Mouse (Mus musculus) liver, embryonic 13.5 days (tissue): ENCODE measurements around the gene Nmral1. TPM values are rescaled to one million over a fixed set of nuclear protein-coding genes. Genes with fewer than 3 reads are reported as not detected.

Experiments used
- ATAC-seq: fragments of 200-750 bp; cut with Nextera tagmentation; 2 replicates; pipeline ENCODE4 v1.8.0; 2017; ENCODE audit warnings: low read depth, mild to moderate bottlenecking, moderate number of reproducible peaks, moderate library complexity
- DNase-seq: peaks from one replicate; pipeline ENCODE4 v3.0.0; 2022
- H3K27ac ChIP-seq: fragments of 300-500 bp; sonication (generic); 2 replicates; pipeline ENCODE4 v1.5.1; 2015; ENCODE audit warnings: moderate library complexity, mild to moderate bottlenecking, inconsistent platforms
- H3K27me3 ChIP-seq: fragments of 300-500 bp; sonication (generic); 2 replicates; pipeline ENCODE4 v1.6.1; 2015; ENCODE audit warnings: mild to moderate bottlenecking, inconsistent platforms
- H3K36me3 ChIP-seq: fragments of 300-500 bp; sonication (generic); 2 replicates; pipeline ENCODE4 v1.6.1; 2015; ENCODE audit warnings: mild to moderate bottlenecking, inconsistent platforms
- H3K4me1 ChIP-seq: fragments of 300-500 bp; sonication (generic); replicated peaks from 2 replicates; pipeline ENCODE4 v1.6.1; 2015; ENCODE audit warnings: inconsistent platforms
- H3K4me2 ChIP-seq: fragments of 300-500 bp; sonication (generic); 2 replicates; pipeline ENCODE4 v1.6.1; 2015; ENCODE audit warnings: inconsistent platforms, mild to moderate bottlenecking, moderate library complexity
- H3K4me3 ChIP-seq: fragments of 300-500 bp; sonication (generic); replicated peaks from 2 replicates; pipeline ENCODE4 v1.5.1; 2015; ENCODE audit warnings: mild to moderate bottlenecking, inconsistent platforms
- H3K9ac ChIP-seq: fragments of 300-500 bp; sonication (generic); 2 replicates; pipeline ENCODE4 v1.6.1; 2015; ENCODE audit warnings: mild to moderate bottlenecking, inconsistent platforms
- H3K9me3 ChIP-seq: fragments of 300-500 bp; sonication (generic); replicated peaks from 2 replicates; pipeline ENCODE4 v1.6.1; 2016; ENCODE audit warnings: inconsistent platforms
- WGBS: fragments of 180-500 bp; shearing (Covaris S2); methylation state at CpG from one replicate; pipeline ENCODE4 v1.1.7; 2015; ENCODE audit not compliant: insufficient replicate concordance; 5-methylcytosine and 5-hydroxymethylcytosine counted together
- polyA plus RNA-seq: library from polyadenylated mRNA; unstranded; fragments of >200 nt; fragmentation: Nextera tagmentation; extraction: Ambion mirVana; gene quantifications from 2 replicates; pipeline ENCODE4 v1.2.1, GENCODE M21; 2015

Gene Nmral1
- polyA plus RNA-seq, 1 experiment from 2014 or later, result 48.0 TPM

DNA sequence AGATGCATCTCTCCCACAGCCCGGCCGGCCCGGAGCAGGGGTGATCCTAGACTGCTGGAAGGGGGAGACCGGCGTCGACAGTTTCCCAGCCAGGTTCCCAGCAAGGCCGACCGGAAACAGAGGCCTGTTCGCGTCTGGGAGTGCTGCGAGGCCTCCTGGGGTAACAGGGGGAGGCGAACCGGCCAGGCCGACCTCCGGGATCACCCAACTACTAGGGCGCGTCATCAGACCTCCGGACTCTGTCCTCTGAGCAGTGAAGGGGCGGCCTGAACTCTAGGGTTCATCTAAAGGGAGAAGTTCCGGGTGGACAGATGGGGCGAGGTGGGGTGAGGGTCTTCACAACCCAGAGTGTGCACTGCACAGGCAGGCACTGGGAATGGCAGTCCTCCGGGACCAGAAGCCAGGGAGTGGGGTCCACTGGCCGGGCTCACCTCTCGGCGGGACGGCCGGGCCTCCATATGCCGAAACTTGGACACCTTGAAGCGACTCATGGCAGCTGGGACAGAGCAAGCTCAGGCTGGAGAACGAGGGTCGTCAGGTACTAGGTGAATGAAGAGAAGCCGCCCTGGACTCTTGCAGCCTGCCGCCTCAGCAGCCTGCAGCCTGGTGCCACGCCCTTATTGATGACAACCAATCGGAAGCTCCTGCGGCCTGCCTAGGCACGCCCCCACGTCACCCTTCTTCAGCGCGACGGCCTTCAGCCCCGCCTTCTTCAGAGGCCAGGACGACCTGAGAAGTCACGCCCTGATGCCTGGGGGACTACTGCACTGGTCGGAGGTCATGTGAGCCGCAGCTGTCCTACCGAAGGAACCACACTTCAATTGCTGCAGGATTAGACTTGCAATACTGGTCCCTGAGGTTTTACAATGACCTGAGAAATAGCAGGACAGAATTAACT lies 39.8 kb downstream of the Nmral1 start, which contains the start of gene Coro7:
TSS of gene Coro7 (minus strand) at position 657 of the 898 bp plus-strand sequence.
- H3K4me3 ChIP-seq, result peak within 1 kb of the TSS; percentile 75
- H3K27me3 ChIP-seq, result no peaks in the 10 kb centered on the region
- DNase-seq (peak; percentile 96), ATAC-seq (peak; percentile 86)
- peak within 1 kb of the TSS; percentile 63 for H3K27ac ChIP-seq
- peak within 1 kb of the TSS; percentile 81 for H3K9ac ChIP-seq
- peak within 1 kb of the TSS; percentile 97 for H3K4me2 ChIP-seq
- peaks cover 60% of the 10 kb centered on the region for H3K4me1 ChIP-seq
- H3K36me3 ChIP-seq, result peaks cover 19% of the 10 kb centered on the region
- under 1% methylated on average over 47 of the region's 47 CpGs for WGBS
- no peaks in the 10 kb centered on the region for H3K9me3 ChIP-seq

DNA sequence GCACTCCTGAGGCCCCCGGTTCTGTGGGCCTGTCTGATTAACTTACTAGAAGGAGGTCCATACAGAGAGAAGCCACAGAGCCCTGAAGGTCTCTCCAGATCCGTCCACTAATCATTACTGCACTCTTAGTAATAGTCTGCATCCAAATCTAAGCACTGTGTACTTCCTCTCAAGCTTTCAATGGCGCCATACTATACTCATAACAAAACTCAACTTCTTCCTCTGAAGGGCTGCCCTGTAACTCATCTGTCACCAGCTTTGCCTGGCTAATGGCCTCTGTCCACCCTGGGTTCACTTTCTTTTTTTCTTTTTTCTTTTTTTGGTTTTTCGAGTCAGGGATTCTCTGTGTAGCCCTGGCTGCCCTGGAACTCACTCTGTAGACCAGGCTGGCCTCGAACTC lies 41.1 kb downstream of the Nmral1 start:
- peak overlapping the region; percentile 27; the same call in 1 of the 2 replicates for H3K9ac ChIP-seq
- no peak overlapping the region; the same call in 1 of the 2 replicates for H3K4me3 ChIP-seq
- H3K27ac ChIP-seq, result peak overlapping the region; percentile 63; the same call in 1 of the 2 replicates
- no peaks in the 10 kb centered on the region for H3K9me3 ChIP-seq
- H3K4me2 ChIP-seq, result peak overlapping the region; percentile 97
- ATAC-seq (no peak), DNase-seq (no peak)
- H3K27me3 ChIP-seq, result no peaks in the 10 kb centered on the region
- WGBS, result 58% methylated on average over 5 of the region's 5 CpGs
- H3K36me3 ChIP-seq, result peaks cover 26% of the 10 kb centered on the region
- peaks cover 68% of the 10 kb centered on the region for H3K4me1 ChIP-seq

DNA sequence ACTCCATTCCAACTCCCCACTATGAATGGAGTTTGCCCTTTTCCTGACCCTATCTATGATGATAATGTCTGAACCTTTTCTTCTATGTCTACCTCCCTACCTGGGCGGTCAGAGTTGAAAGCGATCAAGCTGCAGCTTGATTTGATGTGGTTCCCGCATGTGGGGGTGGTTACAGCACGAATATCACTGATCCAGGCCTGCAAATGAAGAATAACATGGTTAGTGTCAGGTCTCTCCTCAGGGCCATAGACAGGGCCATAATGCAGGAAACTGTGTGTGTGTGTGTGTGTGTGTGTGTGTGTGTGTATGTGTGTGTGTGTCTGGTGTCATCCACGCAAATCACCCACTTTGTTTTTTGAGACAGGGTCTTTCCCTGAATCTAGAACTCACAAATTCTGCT lies 42.3 kb downstream of the Nmral1 start:
- H3K27me3 ChIP-seq, result no peaks in the 10 kb centered on the region
- H3K4me1 ChIP-seq, result peaks cover 57% of the 10 kb centered on the region
- peaks cover 32% of the 10 kb centered on the region for H3K36me3 ChIP-seq
- H3K27ac ChIP-seq, result no peak overlapping the region
- H3K4me2 ChIP-seq, result no peak overlapping the region
- no peaks in the 10 kb centered on the region for H3K9me3 ChIP-seq
- DNase-seq (no peak), ATAC-seq (no peak)
- no peak overlapping the region for H3K9ac ChIP-seq
- no peak overlapping the region for H3K4me3 ChIP-seq
- 85% methylated on average over 5 of the region's 5 CpGs for WGBS

DNA sequence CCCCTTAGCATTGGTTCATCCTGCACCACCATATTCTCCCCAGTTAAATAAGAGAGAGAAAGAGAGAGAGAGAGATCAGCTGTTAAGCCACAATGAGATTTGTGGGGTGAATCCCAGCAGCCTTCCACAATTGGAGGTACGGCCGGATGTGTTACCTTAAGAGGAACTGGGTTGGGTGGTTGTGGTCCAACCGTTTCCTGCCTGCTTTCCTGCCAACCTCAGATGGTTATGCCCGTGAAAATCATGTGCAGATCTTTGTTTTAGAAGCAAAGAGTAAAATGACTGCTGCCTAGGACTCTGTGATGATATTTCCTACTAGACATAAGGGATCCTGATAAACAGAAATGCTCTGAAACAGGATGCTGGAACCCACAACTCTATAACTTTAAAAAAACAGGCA lies 45.1 kb downstream of the Nmral1 start:
- ATAC-seq, result no peak
- peaks cover 41% of the 10 kb centered on the region for H3K4me1 ChIP-seq
- H3K9ac ChIP-seq, result no peak overlapping the region
- H3K9me3 ChIP-seq, result no peaks in the 10 kb centered on the region
- H3K4me2 ChIP-seq, result no peak overlapping the region
- H3K4me3 ChIP-seq, result no peak overlapping the region
- no peak overlapping the region for H3K27ac ChIP-seq
- no peaks in the 10 kb centered on the region for H3K27me3 ChIP-seq
- 27% methylated on average over 4 of the region's 4 CpGs for WGBS
- no peak for DNase-seq
- peaks cover 32% of the 10 kb centered on the region for H3K36me3 ChIP-seq

DNA sequence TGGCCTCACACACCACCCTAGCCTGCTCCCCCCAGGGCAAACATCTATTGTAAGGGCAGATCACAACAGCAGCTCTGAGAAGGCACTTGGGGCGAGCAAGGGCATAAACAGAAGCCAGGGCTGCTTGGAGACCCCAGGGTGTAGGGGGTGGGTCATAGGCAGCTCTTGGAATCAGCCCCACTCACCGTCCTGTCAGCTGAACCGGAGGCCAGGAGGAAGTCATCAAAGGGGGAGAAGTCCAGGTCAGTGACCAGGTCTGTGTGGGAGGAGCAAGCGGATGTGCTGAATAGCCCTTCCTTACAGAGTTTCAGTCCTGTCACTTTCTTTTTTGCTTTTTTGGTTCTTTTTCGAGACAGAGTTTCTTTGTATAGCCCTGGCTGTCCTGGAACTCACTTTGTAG lies 48.8 kb downstream of the Nmral1 start:
- 63% methylated on average over 5 of the region's 5 CpGs for WGBS
- no peaks in the 10 kb centered on the region for H3K9me3 ChIP-seq
- H3K9ac ChIP-seq, result no peak overlapping the region
- no peak for DNase-seq
- no peak overlapping the region for H3K4me2 ChIP-seq
- H3K36me3 ChIP-seq, result peaks cover 38% of the 10 kb centered on the region
- H3K27ac ChIP-seq, result no peak overlapping the region
- ATAC-seq, result 0 out of 2 replicates have a peak, but pooled peaks have one; percentile 8
- peaks cover 21% of the 10 kb centered on the region for H3K4me1 ChIP-seq
- no peak overlapping the region for H3K4me3 ChIP-seq
- H3K27me3 ChIP-seq, result no peaks in the 10 kb centered on the region

DNA sequence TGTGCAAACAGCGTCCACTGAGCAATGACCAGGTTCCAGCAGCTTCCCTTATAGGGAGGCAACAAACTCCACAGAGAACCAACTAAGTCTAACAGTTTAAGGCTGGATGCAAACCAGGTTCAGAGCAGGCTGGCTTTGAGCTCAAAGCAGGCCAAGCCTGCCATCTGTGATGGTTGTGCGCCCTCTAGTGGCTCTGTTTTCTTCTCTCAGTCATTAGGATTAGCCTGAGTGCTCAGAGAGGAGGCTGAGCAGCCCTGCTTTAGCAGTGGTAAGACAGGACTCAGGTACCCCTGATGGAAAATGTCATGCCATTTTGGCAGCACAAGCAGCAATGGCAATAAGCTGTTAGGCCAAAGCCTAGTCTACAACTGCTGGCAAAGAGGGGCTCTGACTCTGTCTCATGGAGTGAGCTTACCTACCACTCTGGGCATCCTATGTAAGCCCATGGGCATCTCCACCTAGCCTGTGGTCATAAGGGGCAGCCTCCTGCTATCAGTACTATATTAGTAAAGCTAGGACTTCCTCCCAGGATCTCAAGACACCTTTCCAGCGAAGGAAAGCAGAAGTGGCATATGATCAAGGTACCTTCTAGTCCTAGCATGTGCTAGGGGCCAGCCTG lies 51.9 kb downstream of the Nmral1 start:
- WGBS, result 18% methylated on average over 3 of the region's 3 CpGs
- peak; percentile 68 for DNase-seq
- no peaks in the 10 kb centered on the region for H3K9me3 ChIP-seq

DNA sequence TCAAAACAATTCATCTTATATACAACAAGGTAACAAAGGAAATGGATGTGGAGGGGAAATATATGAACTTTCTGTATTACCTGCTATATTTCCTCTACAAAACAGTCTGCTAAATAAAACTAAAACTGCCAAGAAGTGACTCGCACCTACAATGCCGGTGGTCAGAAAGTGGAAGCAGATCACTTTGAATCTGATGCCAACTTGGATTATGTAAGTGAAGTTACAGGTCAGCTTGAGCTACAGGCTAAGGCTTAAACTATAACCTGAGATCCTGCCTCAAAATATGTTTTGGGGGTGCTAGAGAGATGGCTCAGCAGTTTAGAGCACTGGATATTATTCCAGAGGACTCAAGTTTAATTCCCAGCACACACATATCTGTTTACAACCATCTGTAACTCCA lies 53.4 kb downstream of the Nmral1 start:
- 87% methylated on average over 2 of the region's 2 CpGs for WGBS
- no peak overlapping the region for H3K9ac ChIP-seq
- H3K27me3 ChIP-seq, result no peaks in the 10 kb centered on the region
- ATAC-seq, result no peak
- no peaks in the 10 kb centered on the region; the same call in 1 of the 2 replicates for H3K4me1 ChIP-seq
- H3K4me2 ChIP-seq, result no peak overlapping the region
- H3K4me3 ChIP-seq, result no peak overlapping the region
- no peak for DNase-seq
- no peak overlapping the region for H3K27ac ChIP-seq
- H3K9me3 ChIP-seq, result no peaks in the 10 kb centered on the region
- H3K36me3 ChIP-seq, result peaks cover 38% of the 10 kb centered on the region

More for the DNA sequence above, 51.9 kb downstream of the Nmral1 start:
- H3K4me1 ChIP-seq, result no peaks in the 10 kb centered on the region; the same call in 1 of the 2 replicates
- ATAC-seq, result peak; percentile 77
- H3K36me3 ChIP-seq, result peaks cover 33% of the 10 kb centered on the region
- H3K4me3 ChIP-seq, result no peak overlapping the region
- no peak overlapping the region for H3K9ac ChIP-seq
- no peaks in the 10 kb centered on the region for H3K27me3 ChIP-seq
- H3K4me2 ChIP-seq, result no peak overlapping the region
- no peak overlapping the region for H3K27ac ChIP-seq

DNA sequence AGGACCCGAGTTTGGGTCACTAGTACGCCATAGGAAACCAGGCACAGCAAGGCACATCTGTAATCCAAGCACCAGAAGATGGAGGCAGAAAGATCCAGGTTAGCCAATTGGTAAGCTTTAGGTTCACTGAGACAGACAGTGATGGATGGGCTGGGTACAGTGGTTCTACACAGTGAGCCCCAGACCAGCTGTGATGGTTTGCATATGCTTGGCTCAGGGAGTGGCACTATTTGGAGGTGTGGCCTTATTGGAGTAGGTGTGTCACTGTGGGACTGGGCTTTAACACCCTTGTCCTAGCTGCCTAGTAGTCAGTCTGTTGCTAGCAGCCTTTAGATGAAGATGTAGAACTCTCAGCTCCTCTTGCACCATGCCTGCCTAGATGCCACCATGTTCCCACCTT lies 55.4 kb downstream of the Nmral1 start:
- DNase-seq, result no peak

DNA sequence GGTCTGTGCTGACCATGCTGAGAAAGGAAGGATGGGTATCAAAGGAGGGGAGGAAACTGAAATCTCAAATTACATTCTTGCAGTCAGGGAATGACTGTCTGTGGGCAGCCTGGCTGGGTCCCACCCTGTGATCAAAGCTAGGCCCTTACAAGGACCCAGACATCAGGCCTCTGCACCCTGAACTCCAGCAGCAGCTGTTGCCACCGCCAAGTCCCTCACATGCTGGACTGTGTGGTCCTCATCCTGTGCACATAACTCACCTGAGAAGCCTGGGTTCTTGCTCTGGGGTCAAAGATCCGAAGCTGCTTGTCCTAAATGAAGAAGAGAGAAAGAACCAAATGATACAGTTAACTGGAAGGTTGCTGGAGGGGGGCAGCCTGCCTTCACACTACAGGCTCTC lies 57.6 kb downstream of the Nmral1 start:
- H3K27me3 ChIP-seq, result no peaks in the 10 kb centered on the region
- peaks cover 26% of the 10 kb centered on the region for H3K36me3 ChIP-seq
- H3K9me3 ChIP-seq, result no peaks in the 10 kb centered on the region
- DNase-seq (no peak), ATAC-seq (no peak)
- 79% methylated on average over 2 of the region's 2 CpGs for WGBS
- H3K4me1 ChIP-seq, result peaks cover 11% of the 10 kb centered on the region
- no peak overlapping the region for H3K4me3 ChIP-seq
- H3K4me2 ChIP-seq, result no peak overlapping the region
- H3K9ac ChIP-seq, result no peak overlapping the region
- no peak overlapping the region for H3K27ac ChIP-seq

More for the DNA sequence above, 55.4 kb downstream of the Nmral1 start:
- WGBS, result 70% methylated on average over 2 of the region's 2 CpGs
- no peaks in the 10 kb centered on the region for H3K9me3 ChIP-seq
- no peak for ATAC-seq
- no peaks in the 10 kb centered on the region for H3K27me3 ChIP-seq
- H3K27ac ChIP-seq, result no peak overlapping the region
- H3K4me1 ChIP-seq, result peaks cover 5% of the 10 kb centered on the region; the same call in 1 of the 2 replicates
- H3K4me2 ChIP-seq, result no peak overlapping the region
- no peak overlapping the region for H3K9ac ChIP-seq
- H3K36me3 ChIP-seq, result peaks cover 42% of the 10 kb centered on the region
- H3K4me3 ChIP-seq, result no peak overlapping the region
